Mouse (Mus musculus): ENCODE data around the gene Cacna2d2. TPM values are rescaled to one million over a fixed set of nuclear protein-coding genes. Genes with fewer than 3 reads are reported as not detected.

Gene Cacna2d2
- total RNA-seq, 4 experiments from 2014 or later = 37.3 to 49.0 (median 44.8) TPM

DNA sequence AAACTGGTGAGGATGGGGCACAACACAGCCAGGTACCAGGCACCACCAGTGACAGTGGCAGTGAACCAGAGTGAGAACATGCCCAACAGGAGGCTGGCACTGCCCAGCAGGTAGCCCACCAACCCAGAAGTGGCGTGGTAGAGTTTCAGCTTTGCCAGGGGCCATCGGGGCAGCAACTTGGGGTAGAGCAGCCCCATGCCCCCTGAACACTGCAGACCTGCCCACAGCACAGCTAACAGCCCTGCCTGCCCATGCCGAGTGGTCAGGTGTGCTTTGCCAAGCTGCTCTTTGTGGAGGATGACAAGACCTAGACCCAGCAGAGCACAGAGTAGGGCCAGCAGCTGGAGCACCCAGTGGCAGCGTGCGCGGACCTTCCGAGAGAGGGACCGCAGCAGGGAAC, 140.5 kb downstream of the Cacna2d2 start:
- DNase-seq (ENCODE audit: low spot score in 2 of 2) = no peak

DNA sequence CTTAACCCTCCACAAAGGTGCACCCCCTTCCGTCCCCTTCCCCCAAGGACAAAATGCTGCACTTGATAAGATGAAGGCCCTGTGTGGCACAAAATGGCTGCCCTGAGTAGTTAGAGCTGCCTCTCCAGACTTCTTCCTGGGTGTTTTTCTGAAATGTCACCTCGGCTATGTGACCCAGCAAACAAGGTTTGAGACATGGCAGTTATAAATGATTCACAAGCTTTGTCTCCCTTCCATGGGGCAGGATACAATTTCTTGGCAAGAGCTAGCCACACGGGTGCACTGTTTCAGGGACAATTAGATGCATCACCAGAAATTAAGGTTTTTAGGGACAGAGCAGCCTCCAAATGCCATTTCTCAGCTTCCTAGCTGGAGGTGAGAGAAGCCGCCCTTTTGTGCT, 141.0 kb downstream of the Cacna2d2 start:
- no peak for DNase-seq (ENCODE audit: low spot score in 2 of 2)

- no peak for DNase-seq (ENCODE audit: low spot score in 2 of 2)
Observed at GRCm38 (mm10) chr9:107541005-107541404, 141.6 kb downstream of the Cacna2d2 start.

DNA sequence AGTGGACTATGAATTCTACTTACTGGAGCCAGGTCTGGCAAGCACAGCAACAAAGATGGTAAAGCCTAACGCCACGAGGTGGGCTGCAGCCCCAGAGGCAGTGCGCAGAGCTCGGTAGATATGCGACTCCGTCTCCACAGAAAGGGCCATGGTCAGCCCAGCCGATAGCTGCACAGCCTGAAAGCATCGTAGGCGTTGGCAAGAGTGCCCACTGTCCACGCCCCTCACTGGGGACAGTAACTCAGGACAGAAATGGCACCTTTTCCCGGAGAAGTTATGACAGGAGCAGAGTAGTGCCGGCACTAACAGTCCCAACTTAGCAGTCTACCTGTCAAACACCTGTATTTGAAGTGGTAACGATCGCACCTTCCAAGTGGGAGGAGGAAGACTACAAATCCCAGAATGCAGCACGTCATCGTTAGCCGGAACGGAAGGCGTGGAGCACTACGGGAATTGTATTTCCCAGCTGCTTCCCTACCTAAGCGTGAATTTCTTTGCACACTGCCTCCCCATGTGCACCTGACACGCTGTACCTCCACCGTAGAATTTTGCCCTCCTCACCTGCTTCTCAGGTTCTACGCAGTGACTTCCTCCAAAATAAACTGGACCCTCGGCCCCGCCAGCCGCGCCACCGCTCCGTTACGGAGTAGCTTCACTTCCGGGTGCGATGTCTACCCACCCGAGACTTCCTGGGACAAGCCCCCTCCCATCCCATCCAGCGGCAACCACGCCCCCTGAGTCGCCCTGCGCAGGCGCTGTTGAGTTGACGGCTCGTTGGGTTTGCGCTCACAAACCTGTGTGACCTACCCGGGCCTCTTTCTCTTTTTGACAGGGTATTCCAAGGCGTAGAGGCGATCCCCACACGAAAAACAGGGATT, 142.3 kb downstream of the Cacna2d2 start, which contains the start of the genes Cyb561d2 and Nprl2:
Gene Cyb561d2, minus strand, starts transcription at position 720 of the 878 bp plus-strand sequence.
Gene Nprl2, plus strand, starts transcription at position 753 of the 878 bp plus-strand sequence.
- DNase-seq (ENCODE audit: low spot score in 2 of 2) = peak; percentile 87 to 92

DNA sequence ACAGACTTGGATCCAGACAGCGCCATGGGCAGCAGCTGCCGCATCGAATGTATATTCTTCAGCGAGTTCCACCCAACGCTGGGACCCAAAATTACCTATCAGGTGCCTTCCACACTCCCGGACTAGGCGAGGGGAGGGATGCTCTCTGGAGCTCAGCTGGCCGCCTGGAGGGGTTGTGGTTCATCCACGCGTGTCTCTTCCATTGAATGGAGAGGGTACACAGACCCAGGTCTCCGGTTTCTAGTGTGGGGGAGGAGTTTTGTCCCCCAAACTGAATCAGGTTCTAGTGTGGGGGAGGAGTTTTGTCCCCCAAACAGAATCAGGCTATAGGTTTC, 142.9 kb downstream of the Cacna2d2 start:
- no peak for DNase-seq (ENCODE audit: low spot score in 2 of 2)

- DNase-seq (ENCODE audit: low spot score in 2 of 2) = no peak
Observed at GRCm38 (mm10) chr9:107542721-107543120, 143.3 kb downstream of the Cacna2d2 start.

DNA sequence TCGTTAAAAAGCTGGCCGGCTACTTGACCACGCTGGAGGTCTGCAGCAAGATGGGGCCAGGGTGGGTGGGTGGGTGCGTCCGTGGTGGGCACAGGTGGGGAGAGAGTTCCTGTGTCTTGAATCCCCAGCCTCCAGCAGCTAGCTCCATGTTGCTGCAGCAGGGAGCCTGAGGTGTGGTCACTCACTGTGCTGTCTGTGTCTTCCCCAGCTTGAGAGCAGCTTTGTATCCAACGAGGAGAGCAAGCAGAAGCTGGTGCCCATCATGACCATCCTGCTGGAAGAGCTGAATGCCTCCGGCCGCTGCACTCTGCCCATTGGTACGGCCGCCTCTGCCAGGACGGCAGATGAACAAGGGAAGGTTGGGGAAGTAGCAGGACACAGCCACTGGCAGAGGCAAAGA, 143.9 kb downstream of the Cacna2d2 start:
- no peak for DNase-seq (ENCODE audit: low spot score in 2 of 2)

DNA sequence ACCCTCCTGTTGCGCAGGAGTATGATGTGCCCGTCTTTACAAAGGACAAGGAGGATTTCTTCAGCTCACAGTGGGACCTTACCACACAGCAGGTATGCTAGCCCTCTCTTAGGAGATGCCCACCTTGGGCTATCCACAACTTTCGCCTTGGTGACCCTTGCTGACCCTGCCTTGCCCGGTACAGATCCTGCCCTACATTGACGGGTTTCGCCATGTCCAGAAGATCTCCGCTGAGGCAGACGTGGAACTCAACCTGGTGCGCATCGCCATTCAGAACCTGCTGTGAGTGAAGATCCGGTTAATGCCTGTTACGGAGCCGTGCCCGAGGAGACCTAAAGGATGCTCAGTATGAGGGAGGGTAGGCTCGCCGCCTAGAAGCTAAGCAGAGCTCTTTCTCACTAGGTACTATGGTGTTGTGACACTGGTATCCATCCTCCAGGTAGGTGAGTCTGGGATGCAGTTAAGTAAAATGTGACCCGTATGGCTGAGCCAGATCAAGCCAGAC, 144.8 kb downstream of the Cacna2d2 start:
- DNase-seq (ENCODE audit: low spot score in 2 of 2) = peak in 1 of 2 experiments; percentile 33

DNA sequence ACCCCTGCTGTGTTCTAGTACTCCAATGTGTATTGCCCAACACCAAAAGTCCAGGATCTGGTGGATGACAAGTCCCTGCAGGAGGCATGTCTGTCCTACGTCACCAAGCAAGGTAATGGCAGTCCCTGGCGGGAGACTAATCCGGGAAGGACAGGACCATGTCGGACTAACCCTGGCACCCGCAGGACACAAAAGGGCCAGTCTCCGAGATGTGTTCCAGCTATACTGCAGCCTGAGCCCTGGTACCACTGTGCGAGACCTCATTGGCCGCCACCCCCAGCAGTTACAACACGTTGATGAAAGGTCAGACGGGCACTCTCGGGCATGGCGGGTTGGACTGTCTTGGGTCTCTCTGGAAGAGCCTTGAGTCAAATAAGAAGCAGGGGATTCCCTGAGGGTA, 145.3 kb downstream of the Cacna2d2 start:
- peak in 1 of 2 experiments; percentile 25 for DNase-seq (ENCODE audit: low spot score in 2 of 2)

GRCm38 (mm10) chr9:107545199-107545598, 145.8 kb downstream of the Cacna2d2 start:
- no peak for DNase-seq (ENCODE audit: low spot score in 2 of 2)

- peak; percentile 33 to 57 for DNase-seq (ENCODE audit: low spot score in 2 of 2)
Observed at GRCm38 (mm10) chr9:107545602-107546001, 146.2 kb downstream of the Cacna2d2 start.

- peak; percentile 72 to 90 for DNase-seq (ENCODE audit: low spot score in 2 of 2)
Observed at GRCm38 (mm10) chr9:107547026-107547425, 147.6 kb downstream of the Cacna2d2 start, which contains the start of gene Zmynd10. Gene Zmynd10, plus strand, starts transcription at chr9:107547298.

GRCm38 (mm10) chr9:107547957-107548356, 148.5 kb downstream of the Cacna2d2 start:
- no peak for DNase-seq (ENCODE audit: low spot score in 2 of 2)

- no peak for DNase-seq (ENCODE audit: low spot score in 2 of 2)
Observed at GRCm38 (mm10) chr9:107548820-107549219, 149.4 kb downstream of the Cacna2d2 start.

GRCm38 (mm10) chr9:107549297-107550074, 150.1 kb downstream of the Cacna2d2 start:
- DNase-seq (ENCODE audit: low spot score in 2 of 2) = no peak

DNA sequence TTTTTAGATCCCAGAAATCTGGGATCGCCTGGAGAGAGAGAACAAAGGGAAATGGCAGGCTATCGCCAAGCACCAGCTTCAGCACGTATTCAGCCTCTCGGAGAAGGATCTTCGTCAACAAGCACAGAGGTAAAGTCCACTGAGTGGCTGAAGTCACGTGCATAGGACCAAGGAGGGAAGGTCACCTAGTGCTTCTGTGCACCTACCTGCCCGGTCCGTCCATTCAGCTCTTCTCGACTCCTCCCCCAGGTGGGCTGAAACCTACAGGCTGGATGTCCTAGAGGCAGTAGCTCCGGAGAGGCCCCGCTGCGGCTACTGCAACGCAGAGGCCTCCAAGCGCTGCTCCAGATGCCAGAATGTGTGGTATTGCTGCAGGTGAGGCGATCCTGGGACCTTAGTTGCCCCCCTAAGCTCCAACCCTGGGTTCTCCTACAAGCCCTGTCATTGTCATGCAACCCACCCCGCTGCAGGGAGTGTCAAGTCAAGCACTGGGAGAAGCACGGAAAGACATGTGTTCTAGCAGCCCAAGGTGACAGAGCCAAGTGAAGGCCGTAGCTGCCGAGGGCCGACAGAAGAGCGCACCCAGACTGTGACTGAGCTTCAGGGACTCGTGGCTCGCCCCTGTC, 151.2 kb downstream of the Cacna2d2 start:
- no peak for DNase-seq (ENCODE audit: low spot score in 2 of 2)

DNA sequence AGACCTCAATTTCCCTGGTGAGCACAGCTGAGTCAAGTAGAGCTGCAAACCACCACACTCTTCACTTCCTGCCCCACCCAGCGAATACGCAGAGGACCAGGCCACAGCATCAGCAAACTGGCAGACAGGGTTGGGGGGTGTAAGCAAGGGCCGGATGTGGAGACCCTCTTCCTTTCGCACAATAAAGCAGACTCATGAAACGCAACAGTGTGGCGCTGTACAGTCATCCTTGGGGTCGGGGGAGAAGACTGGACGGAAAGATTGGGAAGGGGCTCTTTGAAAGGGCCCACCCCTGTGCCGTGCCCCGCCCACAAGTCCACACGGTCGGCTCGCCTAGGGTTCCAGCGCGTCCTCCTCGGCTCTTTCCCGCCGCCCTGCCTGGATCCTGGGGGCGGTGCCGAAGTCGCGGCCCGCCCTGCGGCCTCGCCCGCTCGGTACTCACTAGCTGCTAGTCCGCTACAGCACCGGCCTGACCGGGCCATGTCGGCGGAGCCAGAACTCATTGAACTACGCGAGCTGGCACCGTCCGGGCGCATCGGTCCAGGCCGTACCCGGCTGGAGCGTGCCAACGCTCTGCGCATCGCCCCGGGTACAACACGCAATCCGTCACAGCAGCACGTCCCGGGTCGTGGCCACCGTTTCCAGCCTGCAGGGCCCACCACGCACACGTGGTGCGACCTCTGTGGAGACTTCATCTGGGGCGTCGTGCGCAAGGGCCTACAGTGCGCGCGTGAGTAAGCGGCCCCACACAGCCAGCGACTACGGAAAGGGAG, 151.9 kb downstream of the Cacna2d2 start, which contains the start of gene Rassf1:
Gene Rassf1, plus strand, starts transcription at position 439 of the 773 bp plus-strand sequence.
- DNase-seq (ENCODE audit: low spot score in 2 of 2) = no peak

- no peak for DNase-seq (ENCODE audit: low spot score in 2 of 2)
Observed at GRCm38 (mm10) chr9:107551890-107552355, 152.5 kb downstream of the Cacna2d2 start.

DNA sequence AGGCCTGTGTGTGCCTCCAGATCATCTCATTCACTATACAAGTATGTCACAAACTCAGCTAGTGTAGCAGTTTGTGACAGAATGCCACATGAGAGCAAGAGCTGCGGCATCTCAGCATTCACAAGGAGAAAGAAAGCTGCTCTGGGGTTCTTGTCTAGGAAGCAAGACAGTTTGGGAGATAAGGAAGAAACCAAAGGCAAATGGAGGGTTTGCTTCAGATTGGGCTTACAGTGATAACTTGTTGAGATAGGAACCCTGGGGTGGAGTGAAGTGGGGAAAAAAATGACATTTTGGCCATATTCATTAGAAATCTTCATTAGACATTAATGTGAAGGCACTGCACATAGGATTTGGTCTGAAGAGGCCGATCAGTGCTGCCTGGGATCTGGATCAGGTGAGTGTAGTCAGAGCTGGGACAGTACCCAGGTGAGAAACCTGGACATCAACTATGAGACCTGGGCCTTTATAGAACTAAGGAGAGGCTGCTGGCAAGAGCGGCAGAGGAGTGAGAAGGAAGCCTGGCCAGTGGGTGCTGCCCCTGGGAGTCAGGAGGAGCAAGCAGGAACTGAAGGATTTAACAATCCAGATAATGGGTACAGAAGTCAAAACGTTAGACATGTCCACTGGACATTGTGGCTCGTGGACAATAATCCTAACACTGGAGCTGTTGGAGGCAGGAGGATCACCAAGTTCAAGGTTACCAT, 153.4 kb downstream of the Cacna2d2 start:
- DNase-seq (ENCODE audit: low spot score in 2 of 2) = no peak
